ENCODE assay signal across 31 mouse cellular contexts in the genomic region with DNA sequence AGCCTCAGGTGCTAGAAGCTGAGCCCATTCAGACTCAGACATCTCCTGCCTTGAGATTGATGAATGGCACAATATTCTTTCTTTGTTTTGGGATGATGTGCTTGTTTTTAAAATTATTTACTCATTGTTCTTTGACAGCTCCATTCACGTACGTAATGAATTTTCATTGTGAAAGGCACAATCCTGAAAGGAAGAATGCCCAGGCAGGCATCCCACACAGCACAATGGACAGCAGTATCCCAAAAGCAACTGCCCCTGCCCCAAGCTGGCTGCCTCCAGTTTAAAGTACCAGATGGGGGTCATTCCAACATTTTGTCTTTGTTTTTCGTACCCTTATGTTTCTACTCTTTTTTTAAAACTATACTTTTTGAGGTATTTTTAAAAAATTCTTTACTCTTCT.
"Had no signal": no experiment of that assay in that cellular context is flagged by ENCODE, and none has a peak within 500 bp of the region (broad histone marks: within the 10 kb centered on the region; RNA-seq: fewer than 3 reads in every experiment).

No protein-coding gene starts in this region.

- H3K4me2 ChIP-seq: limb, embryonic 12.5 days; limb, embryonic 13.5 days; limb, embryonic 15.5 days; liver, embryonic 11.5 days; liver, embryonic 12.5 days; liver, embryonic 13.5 days; liver, embryonic 15.5 days; lung, embryonic 14.5 days; lung, embryonic 15.5 days; midbrain, embryonic 11.5 days; midbrain, embryonic 12.5 days; midbrain, embryonic 13.5 days; midbrain, embryonic 15.5 days had no signal

- H3K27me3 ChIP-seq: limb, embryonic 12.5 days; limb, embryonic 13.5 days; limb, embryonic 15.5 days; liver, embryonic 12.5 days; liver, embryonic 13.5 days; liver, embryonic 15.5 days; lung, embryonic 15.5 days; megakaryocyte, embryonic 14.5 days; midbrain, embryonic 12.5 days; midbrain, embryonic 13.5 days; midbrain, embryonic 15.5 days had no signal

- H3K4me3 ChIP-seq: limb, embryonic 10.5 days; limb, embryonic 12.5 days; limb, embryonic 13.5 days; limb, embryonic 15.5 days; liver, embryonic 12.5 days; liver, embryonic 13.5 days; liver, embryonic 15.5 days; lung, embryonic 15.5 days; megakaryocyte, embryonic 14.5 days; midbrain, embryonic 10.5 days; midbrain, embryonic 12.5 days; midbrain, embryonic 13.5 days; midbrain, embryonic 15.5 days; myocyte had no signal

- H3K9me3 ChIP-seq: limb, embryonic 10.5 days; limb, embryonic 12.5 days; limb, embryonic 13.5 days; limb, embryonic 15.5 days; liver, embryonic 12.5 days; liver, embryonic 13.5 days; liver, embryonic 15.5 days; lung, embryonic 15.5 days; megakaryocyte, embryonic 14.5 days; midbrain, embryonic 10.5 days; midbrain, embryonic 12.5 days; midbrain, embryonic 13.5 days; midbrain, embryonic 15.5 days had no signal

- DNase-seq: left cerebral cortex, postnatal 4 days; liver; liver, embryonic 13.5 days; liver, postnatal 0 days; lung, adult 18-20 months; lung, adult 2 months; lung, embryonic 14.5 days; lung, postnatal 10 days; lung, postnatal 14 days; lung, postnatal 36 days; lung, postnatal 4 days; midbrain, embryonic 14.5 days had no signal

- H3K9ac ChIP-seq: limb, embryonic 12.5 days; limb, embryonic 13.5 days; limb, embryonic 15.5 days; liver, embryonic 12.5 days; liver, embryonic 13.5 days; liver, embryonic 14.5 days; liver, embryonic 15.5 days; liver, postnatal 0 days; lung, embryonic 14.5 days; lung, embryonic 15.5 days; midbrain, embryonic 12.5 days; midbrain, embryonic 13.5 days; midbrain, embryonic 15.5 days had no signal

- ATAC-seq: liver, embryonic 12.5 days; liver, postnatal 0 days; lung, postnatal 0 days; midbrain, embryonic 13.5 days; midbrain, embryonic 15.5 days; midbrain, embryonic 16.5 days had no signal

- H3K4me1 ChIP-seq: limb, embryonic 10.5 days; limb, embryonic 12.5 days; limb, embryonic 13.5 days; limb, embryonic 15.5 days; liver, embryonic 12.5 days; liver, embryonic 13.5 days; liver, embryonic 15.5 days; lung, embryonic 15.5 days; megakaryocyte, embryonic 14.5 days; midbrain, embryonic 12.5 days; midbrain, embryonic 13.5 days; midbrain, embryonic 15.5 days had no signal

- H3K27ac ChIP-seq: limb, embryonic 10.5 days; limb, embryonic 12.5 days; limb, embryonic 13.5 days; limb, embryonic 15.5 days; liver, embryonic 12.5 days; liver, embryonic 13.5 days; liver, embryonic 14.5 days; liver, embryonic 15.5 days; lung, embryonic 15.5 days; macrophage; midbrain, embryonic 10.5 days; midbrain, embryonic 12.5 days; midbrain, embryonic 13.5 days; midbrain, embryonic 15.5 days had no signal

- H3K36me3 ChIP-seq: limb, embryonic 10.5 days; limb, embryonic 12.5 days; limb, embryonic 13.5 days; limb, embryonic 15.5 days; liver, embryonic 12.5 days; liver, embryonic 13.5 days; liver, embryonic 15.5 days; lung, embryonic 15.5 days; midbrain, embryonic 10.5 days; midbrain, embryonic 12.5 days; midbrain, embryonic 13.5 days; midbrain, embryonic 15.5 days had no signal
